Mouse (Mus musculus) forebrain, embryonic 14.5 days (tissue): ENCODE results near the gene Ccdc182. TPM values are rescaled to one million over a fixed set of nuclear protein-coding genes. Genes with fewer than 3 reads are reported as not detected.

Experiments used
- ATAC-seq: fragments of 200-750 bp; cut with Nextera tagmentation; 2 replicates; pipeline ENCODE4 v1.8.0; 2017; ENCODE audit warnings: mild to moderate bottlenecking, moderate library complexity
- DNase-seq: peaks from one replicate; pipeline ENCODE4 v3.0.0-alpha.2; 2015; ENCODE audit warnings: low spot score
- H3K27ac ChIP-seq: fragments of 300-500 bp; sonication (generic); 2 replicates; pipeline ENCODE4 v1.5.1; 2014; ENCODE audit warnings: low read depth, mild to moderate bottlenecking, control low read depth, low read length, moderate library complexity
- H3K27me3 ChIP-seq: fragments of 300-500 bp; sonication (generic); replicated peaks from 2 replicates; pipeline ENCODE4 v1.6.1; 2014; ENCODE audit warnings: low read length, control low read depth, mixed read lengths; ENCODE audit not compliant: control insufficient read depth, insufficient read depth
- H3K36me3 ChIP-seq: fragments of 300-500 bp; sonication (generic); 2 replicates; pipeline ENCODE4 v1.6.1; 2014; ENCODE audit warnings: low read length, control low read depth; ENCODE audit not compliant: control insufficient read depth, insufficient read depth
- H3K4me1 ChIP-seq: fragments of 300-500 bp; sonication (generic); 2 replicates; pipeline ENCODE4 v1.6.1; 2014; ENCODE audit warnings: antibody characterized with exemption, low read length, control low read depth; ENCODE audit not compliant: control insufficient read depth, insufficient read depth
- H3K4me2 ChIP-seq: fragments of 300-500 bp; sonication (generic); 2 replicates; pipeline ENCODE4 v1.6.1; 2014; ENCODE audit warnings: mild to moderate bottlenecking, control low read depth, low read length
- H3K4me3 ChIP-seq: fragments of 300-500 bp; sonication (generic); 2 replicates; pipeline ENCODE4 v1.5.1; 2014; ENCODE audit warnings: low read depth, low read length, control low read depth
- H3K9ac ChIP-seq: fragments of 300-500 bp; sonication (generic); 2 replicates; pipeline ENCODE4 v1.6.1; 2014; ENCODE audit warnings: mild to moderate bottlenecking, low read length, control low read depth, moderate library complexity
- H3K9me3 ChIP-seq: fragments of 300-500 bp; sonication (generic); replicated peaks from 2 replicates; pipeline ENCODE4 v1.6.1; 2016; ENCODE audit warnings: low read length, control low read depth, mixed read lengths; ENCODE audit not compliant: control insufficient read depth
- WGBS: fragments of 180-500 bp; shearing (Covaris S2); extraction: QIAGEN DNeasy Blood & Tissue Kit; methylation state at CpG from one replicate; pipeline ENCODE4 v1.1.7; 2014; 5-methylcytosine and 5-hydroxymethylcytosine counted together
- polyA plus RNA-seq: library from polyadenylated mRNA; unstranded; fragments of >200 nt; fragmentation: Nextera tagmentation; extraction: Ambion mirVana; gene quantifications from 2 replicates; pipeline ENCODE4 v1.2.1, GENCODE M21; 2014

Ccdc182 gene
- polyA plus RNA-seq, 1 experiment from 2014 or later = 0.24 TPM

GRCm38 (mm10) chr11:88330799-88331198, 36.9 kb downstream of the Ccdc182 start:
- Histone ChIP-seq H3K36me3 (no peaks in the 10 kb centered on the region), H3K4me2 (no peak overlapping the region), H3K27ac (0 out of 2 replicates have a peak overlapping the region, but pooled peaks have one; percentile 29), H3K4me3 (no peak overlapping the region), H3K9ac (no peak overlapping the region), H3K4me1 (peaks cover 25% of the 10 kb centered on the region), H3K9me3 (no peaks in the 10 kb centered on the region), H3K27me3 (no peaks in the 10 kb centered on the region)
- WGBS = 37% methylated on average over 11 of the region's 11 CpGs
- DNase-seq = peak; percentile 83
- peak; percentile 65 for ATAC-seq

DNA sequence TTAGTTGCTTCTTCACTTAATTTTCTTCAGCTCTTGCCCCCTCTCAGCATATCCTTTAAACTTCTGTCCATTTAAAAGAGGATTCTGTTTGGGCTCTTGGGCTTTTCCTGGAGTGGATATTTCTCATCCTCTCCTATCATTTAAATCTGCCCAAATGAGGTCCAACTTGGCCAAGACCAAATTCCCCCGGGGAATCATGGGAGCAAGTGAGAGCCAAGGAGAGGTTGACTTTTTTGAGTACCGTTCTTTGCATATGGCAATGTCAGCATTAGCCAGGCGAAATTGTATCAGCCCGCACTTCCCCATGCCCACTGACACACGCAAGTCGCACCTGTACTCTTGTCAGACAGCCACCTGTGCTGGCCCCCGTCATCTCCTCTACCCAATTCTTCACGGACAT, 37.9 kb downstream of the Ccdc182 start:
- ATAC-seq (no peak), DNase-seq (no peak)
- WGBS = 95% methylated on average over 8 of the region's 8 CpGs
- no peak overlapping the region for H3K4me2 ChIP-seq
- peaks cover 25% of the 10 kb centered on the region for H3K4me1 ChIP-seq
- no peak overlapping the region for H3K27ac ChIP-seq
- H3K4me3 ChIP-seq = no peak overlapping the region
- H3K36me3 ChIP-seq = no peaks in the 10 kb centered on the region
- no peak overlapping the region for H3K9ac ChIP-seq
- no peaks in the 10 kb centered on the region for H3K9me3 ChIP-seq
- no peaks in the 10 kb centered on the region for H3K27me3 ChIP-seq

GRCm38 (mm10) chr11:88332309-88332934, 38.6 kb downstream of the Ccdc182 start:
- no peak for DNase-seq
- 81% methylated on average over 8 of the region's 8 CpGs for whole genome bisulfite sequencing
- H3K36me3 ChIP-seq = no peaks in the 10 kb centered on the region

GRCm38 (mm10) chr11:88334893-88335292, 41.0 kb downstream of the Ccdc182 start:
- no peak overlapping the region for H3K4me2 ChIP-seq
- 24% methylated on average over 5 of the region's 5 CpGs for WGBS
- H3K4me3 ChIP-seq = no peak overlapping the region
- H3K4me1 ChIP-seq = peaks cover 13% of the 10 kb centered on the region
- H3K27ac ChIP-seq = no peak overlapping the region
- no peaks in the 10 kb centered on the region for H3K9me3 ChIP-seq
- no peak overlapping the region for H3K9ac ChIP-seq
- H3K27me3 ChIP-seq = no peaks in the 10 kb centered on the region
- ATAC-seq = no peak
- peaks cover 12% of the 10 kb centered on the region; the same call in 1 of the 2 replicates for H3K36me3 ChIP-seq
- DNase-seq = no peak

More at GRCm38 (mm10) chr11:88332309-88332934, 38.6 kb downstream of the Ccdc182 start:
- no peaks in the 10 kb centered on the region for H3K9me3 ChIP-seq
- ATAC-seq = no peak
- no peak overlapping the region for H3K4me2 ChIP-seq
- H3K9ac ChIP-seq = no peak overlapping the region
- H3K27ac ChIP-seq = no peak overlapping the region
- H3K27me3 ChIP-seq = no peaks in the 10 kb centered on the region
- peaks cover 25% of the 10 kb centered on the region for H3K4me1 ChIP-seq
- H3K4me3 ChIP-seq = no peak overlapping the region

DNA sequence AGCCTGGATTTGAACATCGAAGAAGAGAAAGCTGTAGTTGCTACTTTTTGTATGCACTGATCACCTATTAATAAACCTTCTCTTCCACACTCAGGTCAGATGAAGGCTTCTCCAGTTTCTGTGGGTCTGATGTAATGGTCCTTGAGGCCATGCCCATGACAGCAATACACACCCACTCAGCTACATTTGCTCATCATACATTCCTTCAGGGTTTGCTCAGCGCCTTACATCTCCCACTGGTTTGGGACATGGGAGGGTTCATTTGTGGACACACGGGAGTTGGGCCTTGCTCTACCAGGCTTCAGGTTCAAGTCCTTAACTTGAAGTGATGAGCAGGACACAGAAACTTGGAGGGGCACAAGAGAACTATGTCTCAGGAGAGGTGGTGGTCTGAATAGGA, 44.1 kb downstream of the Ccdc182 start:
- no peak for ATAC-seq

More for the DNA sequence above, 44.1 kb downstream of the Ccdc182 start:
- DNase-seq = no peak
- Histone ChIP-seq H3K9ac (no peak overlapping the region), H3K27ac (no peak overlapping the region), H3K36me3 (peaks cover 14% of the 10 kb centered on the region), H3K27me3 (no peaks in the 10 kb centered on the region), H3K4me3 (no peak overlapping the region), H3K4me1 (no peaks in the 10 kb centered on the region), H3K9me3 (no peaks in the 10 kb centered on the region), H3K4me2 (no peak overlapping the region)
- 95% methylated on average over 3 of the region's 3 CpGs for WGBS

Other genes starting within 250 kb of the Ccdc182 start
- 340 and 348 TPM in 2 replicates for gene Srsf1, start 246.7 kb upstream of the Ccdc182 start, polyA plus RNA-seq
- gene Vezf1, start 225.8 kb upstream of the Ccdc182 start, polyA plus RNA-seq = 60.0 and 64.7 TPM in 2 replicates
- gene Cuedc1, start 196.0 kb upstream of the Ccdc182 start, polyA plus RNA-seq = 13.0 and 18.6 TPM in 2 replicates
- gene Mrps23, start 89.7 kb upstream of the Ccdc182 start, polyA plus RNA-seq = 75.5 and 80.8 TPM in 2 replicates